Mouse (Mus musculus): Measurements from ENCODE around the gene Tnfsf14. TPM values are rescaled to one million over a fixed set of nuclear protein-coding genes. Genes with fewer than 3 reads are reported as not detected.

Gene Tnfsf14
- polyA plus RNA-seq, 1 experiment from 2014 or later = 0.58 TPM

DNA sequence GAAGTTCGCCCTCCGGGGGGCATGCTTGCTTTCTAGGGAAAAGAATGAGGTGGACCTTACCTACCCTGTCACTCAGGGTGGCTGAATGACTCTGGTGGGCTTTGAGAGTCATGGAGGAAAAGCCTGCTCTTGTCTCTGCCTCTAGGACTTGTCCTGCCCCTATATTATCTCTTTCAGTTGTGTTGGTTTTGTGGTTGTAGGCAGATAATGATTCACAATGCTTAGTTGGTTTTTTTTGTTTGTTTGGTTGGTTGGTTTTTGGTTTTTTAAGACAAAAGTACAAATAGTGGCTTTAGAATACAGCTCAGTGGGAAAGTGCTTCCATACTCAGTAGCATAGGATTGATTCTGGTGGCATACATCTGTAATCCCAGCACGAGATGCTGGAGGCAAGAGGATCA lies 34.9 kb upstream of the Tnfsf14 start:
- 0 out of 2 replicates have a peak, but pooled peaks cover 7% of the 10 kb centered on the region for H3K27me3 ChIP-seq (ENCODE audit: control insufficient read depth, insufficient read depth, low read length)
- H3K9me3 ChIP-seq (replicated peaks; ENCODE audit: control insufficient read depth, low read length) = no peaks in the 10 kb centered on the region
- no peaks in the 10 kb centered on the region for H3K36me3 ChIP-seq (ENCODE audit: control insufficient read depth, insufficient read depth)
- no peak for ATAC-seq (replicated peaks; ENCODE audit: extremely low read depth, insufficient read depth, low FRiP score)
- H3K4me3 ChIP-seq (ENCODE audit: low read length) = no peak overlapping the region
- H3K4me2 ChIP-seq (ENCODE audit: low read depth, low read length) = no peak overlapping the region
- H3K4me1 ChIP-seq (ENCODE audit: control insufficient read depth, insufficient read depth, low read length) = no peaks in the 10 kb centered on the region
- no peak overlapping the region for H3K27ac ChIP-seq (ENCODE audit: low read length)
- H3K9ac ChIP-seq (ENCODE audit: low read length) = no peak overlapping the region
- 77% methylated on average over 3 of the region's 3 CpGs for whole genome bisulfite sequencing

GRCm38 (mm10) chr17:57228014-57228413 lies 34.0 kb upstream of the Tnfsf14 start, which contains the start of gene C3:
TSS of gene C3 (minus strand) at chr17:57228136.
- Histone ChIP-seq H3K27me3 (ENCODE audit: control insufficient read depth, insufficient read depth, low read length) (0 out of 2 replicates have a peak, but pooled peaks cover 7% of the 10 kb centered on the region), H3K4me2 (ENCODE audit: low read depth, low read length) (no peak within 1 kb of the TSS), H3K36me3 (ENCODE audit: control insufficient read depth, insufficient read depth) (no peaks in the 10 kb centered on the region), H3K9ac (ENCODE audit: low read length) (no peak within 1 kb of the TSS), H3K9me3 (replicated peaks; ENCODE audit: control insufficient read depth, low read length) (no peaks in the 10 kb centered on the region), H3K4me1 (ENCODE audit: control insufficient read depth, insufficient read depth, low read length) (no peaks in the 10 kb centered on the region), H3K27ac (ENCODE audit: low read length) (no peak within 1 kb of the TSS), H3K4me3 (ENCODE audit: low read length) (no peak within 1 kb of the TSS)
- ATAC-seq (replicated peaks; ENCODE audit: extremely low read depth, insufficient read depth, low FRiP score) = no peak
- WGBS = 76% methylated on average over 3 of the region's 3 CpGs

GRCm38 (mm10) chr17:57227468-57227867 lies 33.5 kb upstream of the Tnfsf14 start:
- no peak overlapping the region for H3K9ac ChIP-seq (ENCODE audit: low read length)
- no peaks in the 10 kb centered on the region for H3K36me3 ChIP-seq (ENCODE audit: control insufficient read depth, insufficient read depth)
- H3K4me3 ChIP-seq (ENCODE audit: low read length) = no peak overlapping the region
- 0 out of 2 replicates have a peak, but pooled peaks cover 7% of the 10 kb centered on the region for H3K27me3 ChIP-seq (ENCODE audit: control insufficient read depth, insufficient read depth, low read length)
- ATAC-seq (replicated peaks; ENCODE audit: extremely low read depth, insufficient read depth, low FRiP score) = no peak
- H3K4me2 ChIP-seq (ENCODE audit: low read depth, low read length) = no peak overlapping the region
- no peaks in the 10 kb centered on the region for H3K9me3 ChIP-seq (replicated peaks; ENCODE audit: control insufficient read depth, low read length)
- no peaks in the 10 kb centered on the region for H3K4me1 ChIP-seq (ENCODE audit: control insufficient read depth, insufficient read depth, low read length)
- H3K27ac ChIP-seq (ENCODE audit: low read length) = no peak overlapping the region
- 86% methylated on average over 2 of the region's 2 CpGs for WGBS

GRCm38 (mm10) chr17:57223313-57223712 lies 29.3 kb upstream of the Tnfsf14 start:
- no peak overlapping the region for H3K4me2 ChIP-seq (ENCODE audit: low read depth, low read length)
- no peaks in the 10 kb centered on the region for H3K4me1 ChIP-seq (ENCODE audit: control insufficient read depth, insufficient read depth, low read length)
- 57% methylated on average over 9 of the region's 9 CpGs for WGBS
- peaks cover 8% of the 10 kb centered on the region; the same call in 1 of the 2 replicates for H3K27me3 ChIP-seq (ENCODE audit: control insufficient read depth, insufficient read depth, low read length)
- ATAC-seq (replicated peaks; ENCODE audit: extremely low read depth, insufficient read depth, low FRiP score) = no peak
- H3K27ac ChIP-seq (ENCODE audit: low read length) = no peak overlapping the region
- no peak overlapping the region for H3K4me3 ChIP-seq (ENCODE audit: low read length)
- H3K9me3 ChIP-seq (replicated peaks; ENCODE audit: control insufficient read depth, low read length) = no peaks in the 10 kb centered on the region
- no peak overlapping the region for H3K9ac ChIP-seq (ENCODE audit: low read length)
- H3K36me3 ChIP-seq (ENCODE audit: control insufficient read depth, insufficient read depth) = no peaks in the 10 kb centered on the region

DNA sequence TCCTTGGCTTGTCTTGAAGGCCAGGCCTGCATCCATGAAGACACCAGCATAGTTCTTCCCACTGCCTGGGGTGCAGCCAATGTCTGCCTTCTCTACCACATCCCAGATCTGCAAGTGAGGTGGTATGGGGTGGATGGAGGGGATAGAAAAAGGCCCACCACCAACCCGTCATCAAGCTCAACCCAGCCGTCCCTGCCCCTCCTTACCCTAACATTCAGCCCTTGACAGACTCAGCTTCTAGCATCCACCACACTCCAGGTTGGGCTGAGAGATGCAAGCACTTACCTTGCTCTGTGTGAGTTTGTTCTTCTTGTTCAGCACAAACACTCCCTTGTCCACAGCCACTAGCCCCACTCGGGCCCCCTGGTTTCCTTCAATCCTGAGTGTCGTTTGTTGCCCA lies 27.9 kb upstream of the Tnfsf14 start:
- peaks cover 9% of the 10 kb centered on the region; the same call in 1 of the 2 replicates for H3K27me3 ChIP-seq (ENCODE audit: control insufficient read depth, insufficient read depth, low read length)
- H3K36me3 ChIP-seq (ENCODE audit: control insufficient read depth, insufficient read depth) = no peaks in the 10 kb centered on the region
- H3K27ac ChIP-seq (ENCODE audit: low read length) = no peak overlapping the region
- no peak overlapping the region for H3K4me2 ChIP-seq (ENCODE audit: low read depth, low read length)
- H3K4me1 ChIP-seq (ENCODE audit: control insufficient read depth, insufficient read depth, low read length) = no peaks in the 10 kb centered on the region
- no peak for ATAC-seq (replicated peaks; ENCODE audit: extremely low read depth, insufficient read depth, low FRiP score)
- H3K4me3 ChIP-seq (ENCODE audit: low read length) = no peak overlapping the region
- 42% methylated on average over 4 of the region's 4 CpGs for WGBS
- H3K9ac ChIP-seq (ENCODE audit: low read length) = no peak overlapping the region
- no peaks in the 10 kb centered on the region for H3K9me3 ChIP-seq (replicated peaks; ENCODE audit: control insufficient read depth, low read length)

DNA sequence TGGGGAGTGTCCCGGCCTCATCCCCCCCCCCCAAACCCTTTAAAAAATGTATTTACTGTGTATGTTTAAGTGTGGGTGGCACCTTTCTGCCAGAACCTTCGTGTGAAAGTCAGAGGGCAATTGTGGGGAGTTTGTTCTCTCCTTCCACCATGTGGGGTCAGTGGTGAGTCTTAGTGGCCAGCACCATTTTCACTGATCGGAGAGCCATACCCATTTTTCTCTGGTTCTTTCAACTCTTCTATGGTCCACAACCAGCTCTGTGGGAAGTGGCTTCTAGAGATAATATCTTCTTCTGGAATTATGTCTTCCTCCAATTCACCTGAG lies 25.9 kb upstream of the Tnfsf14 start:
- H3K36me3 ChIP-seq (ENCODE audit: control insufficient read depth, insufficient read depth) = no peaks in the 10 kb centered on the region
- H3K27ac ChIP-seq (ENCODE audit: low read length) = no peak overlapping the region
- ATAC-seq (replicated peaks; ENCODE audit: extremely low read depth, insufficient read depth, low FRiP score) = no peak
- WGBS = 17% methylated on average over 3 of the region's 3 CpGs
- no peak overlapping the region for H3K9ac ChIP-seq (ENCODE audit: low read length)
- no peak overlapping the region for H3K4me2 ChIP-seq (ENCODE audit: low read depth, low read length)
- peaks cover 7% of the 10 kb centered on the region; the same call in 1 of the 2 replicates for H3K27me3 ChIP-seq (ENCODE audit: control insufficient read depth, insufficient read depth, low read length)
- H3K4me3 ChIP-seq (ENCODE audit: low read length) = no peak overlapping the region
- no peaks in the 10 kb centered on the region for H3K9me3 ChIP-seq (replicated peaks; ENCODE audit: control insufficient read depth, low read length)
- no peaks in the 10 kb centered on the region for H3K4me1 ChIP-seq (ENCODE audit: control insufficient read depth, insufficient read depth, low read length)

DNA sequence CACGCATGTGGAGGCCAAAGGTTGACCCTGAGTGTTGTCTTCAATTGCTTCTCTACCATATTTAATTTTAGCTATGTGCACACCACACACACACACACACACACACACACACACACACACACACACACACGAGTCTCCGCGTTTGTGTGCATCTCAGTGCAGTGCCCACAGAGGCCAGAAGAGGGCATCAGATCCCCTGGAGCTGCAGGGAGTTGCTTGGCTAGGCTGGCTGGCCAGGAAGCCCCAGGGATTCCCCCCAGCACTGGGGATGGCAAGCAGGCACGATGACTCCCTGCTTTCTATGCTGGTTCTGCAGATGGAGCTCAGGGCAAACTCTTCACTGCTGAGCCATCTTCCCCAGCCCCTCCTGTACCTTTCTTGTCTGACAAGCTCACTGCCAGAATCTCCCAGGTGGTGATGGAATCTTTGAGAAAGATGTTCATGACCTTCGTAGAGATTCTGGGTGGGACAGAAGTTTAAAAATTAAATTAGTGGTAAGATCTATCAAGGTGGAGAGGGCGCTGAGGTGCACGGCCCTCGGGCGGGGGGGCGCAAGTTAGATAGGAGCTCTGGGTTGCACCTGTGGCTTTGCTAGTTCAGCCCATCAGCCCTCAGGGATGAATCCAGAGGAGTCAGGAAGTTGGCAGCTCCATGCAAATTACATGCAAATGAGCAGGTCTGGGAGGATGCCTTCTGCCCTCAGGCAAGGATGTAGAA lies 25.3 kb upstream of the Tnfsf14 start:
- no peak for ATAC-seq (replicated peaks; ENCODE audit: extremely low read depth, insufficient read depth, low FRiP score)
- no peak overlapping the region for H3K9ac ChIP-seq (ENCODE audit: low read length)

GRCm38 (mm10) chr17:57218335-57218900 lies 24.4 kb upstream of the Tnfsf14 start:
- H3K36me3 ChIP-seq (ENCODE audit: control insufficient read depth, insufficient read depth) = no peaks in the 10 kb centered on the region
- H3K4me3 ChIP-seq (ENCODE audit: low read length) = no peak overlapping the region
- H3K9me3 ChIP-seq (replicated peaks; ENCODE audit: control insufficient read depth, low read length) = no peaks in the 10 kb centered on the region
- H3K27ac ChIP-seq (ENCODE audit: low read length) = no peak overlapping the region
- ATAC-seq (replicated peaks; ENCODE audit: extremely low read depth, insufficient read depth, low FRiP score) = no peak
- no peak overlapping the region for H3K9ac ChIP-seq (ENCODE audit: low read length)
- no peaks in the 10 kb centered on the region for H3K4me1 ChIP-seq (ENCODE audit: control insufficient read depth, insufficient read depth, low read length)
- H3K27me3 ChIP-seq (ENCODE audit: control insufficient read depth, insufficient read depth, low read length) = peaks cover 3% of the 10 kb centered on the region; the same call in 1 of the 2 replicates
- WGBS = 58% methylated on average over 12 of the region's 12 CpGs
- no peak overlapping the region for H3K4me2 ChIP-seq (ENCODE audit: low read depth, low read length)

More for the DNA sequence above, 25.3 kb upstream of the Tnfsf14 start:
- Histone ChIP-seq H3K27me3 (ENCODE audit: control insufficient read depth, insufficient read depth, low read length) (peaks cover 3% of the 10 kb centered on the region; the same call in 1 of the 2 replicates), H3K36me3 (ENCODE audit: control insufficient read depth, insufficient read depth) (no peaks in the 10 kb centered on the region), H3K4me1 (ENCODE audit: control insufficient read depth, insufficient read depth, low read length) (no peaks in the 10 kb centered on the region), H3K4me2 (ENCODE audit: low read depth, low read length) (no peak overlapping the region), H3K4me3 (ENCODE audit: low read length) (no peak overlapping the region), H3K9me3 (replicated peaks; ENCODE audit: control insufficient read depth, low read length) (no peaks in the 10 kb centered on the region), H3K27ac (ENCODE audit: low read length) (no peak overlapping the region)
- 22% methylated on average over 11 of the region's 11 CpGs for WGBS

DNA sequence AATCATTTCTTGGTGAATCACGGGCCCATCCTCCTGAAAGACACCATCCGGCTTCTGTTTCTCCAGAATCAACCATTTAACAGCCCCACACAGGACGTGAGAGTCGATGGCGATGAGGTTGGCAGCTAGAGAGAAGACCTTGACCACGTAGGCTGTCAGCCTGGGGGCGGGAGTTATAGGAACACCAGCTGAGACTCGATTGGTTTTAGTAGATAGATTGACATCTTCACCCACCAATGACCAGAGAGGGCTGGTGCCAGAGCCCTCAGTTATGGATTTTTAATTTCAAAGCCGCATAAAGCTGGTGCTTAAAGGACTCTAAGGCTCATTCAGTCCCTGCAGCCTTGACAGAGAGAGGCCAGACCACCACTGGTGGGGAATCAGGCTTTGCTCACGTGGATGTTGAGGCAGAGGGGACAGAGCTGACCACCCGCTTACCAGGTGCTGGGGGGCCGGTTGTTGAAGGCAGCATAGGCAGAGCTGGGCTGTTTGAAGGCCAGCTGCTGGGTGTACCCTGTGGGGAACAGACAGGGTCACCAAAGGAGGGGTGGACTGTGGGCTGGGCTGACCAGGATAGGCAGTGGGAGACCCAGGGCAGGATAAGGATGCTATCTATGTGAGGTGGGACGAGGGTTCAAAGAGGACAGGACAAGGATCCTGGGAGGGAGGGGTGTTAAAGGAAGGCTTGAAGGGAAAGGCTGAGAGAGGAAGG lies 20.9 kb upstream of the Tnfsf14 start:
- Histone ChIP-seq H3K27ac (ENCODE audit: low read length) (no peak overlapping the region), H3K9ac (ENCODE audit: low read length) (no peak overlapping the region), H3K4me3 (ENCODE audit: low read length) (no peak overlapping the region), H3K4me1 (ENCODE audit: control insufficient read depth, insufficient read depth, low read length) (no peaks in the 10 kb centered on the region), H3K4me2 (ENCODE audit: low read depth, low read length) (no peak overlapping the region), H3K27me3 (ENCODE audit: control insufficient read depth, insufficient read depth, low read length) (peaks cover 3% of the 10 kb centered on the region; the same call in 1 of the 2 replicates), H3K36me3 (ENCODE audit: control insufficient read depth, insufficient read depth) (no peaks in the 10 kb centered on the region), H3K9me3 (replicated peaks; ENCODE audit: control insufficient read depth, low read length) (no peaks in the 10 kb centered on the region)
- WGBS = 36% methylated on average over 13 of the region's 13 CpGs
- no peak for ATAC-seq (replicated peaks; ENCODE audit: extremely low read depth, insufficient read depth, low FRiP score)
